Mouse (Mus musculus): Measurements from ENCODE around the gene Mrm2. TPM values are rescaled to one million over a fixed set of nuclear protein-coding genes. Genes with fewer than 3 reads are reported as not detected.
A peak's percentile ranks its signal among the peaks of the same experiment; 100 is the strongest.

Gene Mrm2
- polyA plus RNA-seq, 1 experiment from 2014 or later: 22.3 TPM

- Histone ChIP-seq H3K9me3 (ENCODE audit: control insufficient read depth, low read length) (no peaks in the 10 kb centered on the region), H3K36me3 (ENCODE audit: control insufficient read depth, insufficient read depth, low read length) (no peaks in the 10 kb centered on the region), H3K4me1 (ENCODE audit: control insufficient read depth, insufficient read depth, low read length) (no peaks in the 10 kb centered on the region), H3K9ac (replicated peaks; ENCODE audit: low read depth, low read length) (no peak overlapping the region), H3K27ac (ENCODE audit: low read depth, low read length) (no peak overlapping the region), H3K27me3 (ENCODE audit: control insufficient read depth, insufficient read depth, low read length) (no peaks in the 10 kb centered on the region), H3K4me3 (ENCODE audit: low read depth, low read length) (no peak overlapping the region), H3K4me2 (ENCODE audit: low read depth, low read length) (no peak overlapping the region)
- 94% methylated on average over 2 of the region's 2 CpGs for WGBS
- ATAC-seq (ENCODE audit: low read depth): no peak
Observed at GRCm38 (mm10) chr5:140289161-140289560, 42.5 kb downstream of the Mrm2 start.

DNA sequence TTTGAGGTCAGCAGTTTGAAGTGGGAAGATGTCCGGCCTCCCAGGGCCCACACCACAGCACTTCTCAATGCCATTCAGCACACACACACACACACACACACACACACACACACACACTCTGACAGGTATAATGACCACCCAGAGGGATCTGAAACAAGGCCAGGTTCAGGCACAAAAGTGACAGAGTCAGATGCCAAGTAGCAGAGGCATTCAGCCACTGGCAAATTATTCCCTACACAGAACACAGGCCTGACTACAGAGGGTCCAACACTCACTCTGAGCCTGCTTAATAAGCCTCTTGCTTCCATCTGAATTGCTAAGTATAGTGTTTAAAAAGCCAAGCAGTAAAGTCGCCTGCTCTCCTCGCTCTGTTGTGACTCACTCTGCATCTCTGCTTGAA, 43.4 kb downstream of the Mrm2 start:
- H3K36me3 ChIP-seq (ENCODE audit: control insufficient read depth, insufficient read depth, low read length): no peaks in the 10 kb centered on the region
- WGBS: 73% methylated on average over 3 of the region's 3 CpGs
- no peak overlapping the region for H3K4me3 ChIP-seq (ENCODE audit: low read depth, low read length)
- no peaks in the 10 kb centered on the region for H3K27me3 ChIP-seq (ENCODE audit: control insufficient read depth, insufficient read depth, low read length)
- no peak overlapping the region for H3K9ac ChIP-seq (replicated peaks; ENCODE audit: low read depth, low read length)
- no peak overlapping the region for H3K4me2 ChIP-seq (ENCODE audit: low read depth, low read length)
- H3K4me1 ChIP-seq (ENCODE audit: control insufficient read depth, insufficient read depth, low read length): no peaks in the 10 kb centered on the region
- no peaks in the 10 kb centered on the region for H3K9me3 ChIP-seq (ENCODE audit: control insufficient read depth, low read length)
- no peak for ATAC-seq (ENCODE audit: low read depth)
- H3K27ac ChIP-seq (ENCODE audit: low read depth, low read length): no peak overlapping the region

GRCm38 (mm10) chr5:140284761-140285160, 46.9 kb downstream of the Mrm2 start:
- Histone ChIP-seq H3K4me1 (ENCODE audit: control insufficient read depth, insufficient read depth, low read length) (no peaks in the 10 kb centered on the region), H3K4me3 (ENCODE audit: low read depth, low read length) (no peak overlapping the region), H3K27me3 (ENCODE audit: control insufficient read depth, insufficient read depth, low read length) (no peaks in the 10 kb centered on the region), H3K9ac (replicated peaks; ENCODE audit: low read depth, low read length) (no peak overlapping the region), H3K27ac (ENCODE audit: low read depth, low read length) (no peak overlapping the region), H3K9me3 (ENCODE audit: control insufficient read depth, low read length) (no peaks in the 10 kb centered on the region), H3K36me3 (ENCODE audit: control insufficient read depth, insufficient read depth, low read length) (no peaks in the 10 kb centered on the region), H3K4me2 (ENCODE audit: low read depth, low read length) (no peak overlapping the region)
- ATAC-seq (ENCODE audit: low read depth): no peak
- 89% methylated on average over 2 of the region's 2 CpGs for WGBS

GRCm38 (mm10) chr5:140284011-140284410, 47.7 kb downstream of the Mrm2 start:
- no peak overlapping the region for H3K4me2 ChIP-seq (ENCODE audit: low read depth, low read length)
- no peaks in the 10 kb centered on the region for H3K9me3 ChIP-seq (ENCODE audit: control insufficient read depth, low read length)
- ATAC-seq (ENCODE audit: low read depth): no peak
- no peak overlapping the region for H3K27ac ChIP-seq (ENCODE audit: low read depth, low read length)
- 94% methylated on average over 2 of the region's 2 CpGs for WGBS
- H3K27me3 ChIP-seq (ENCODE audit: control insufficient read depth, insufficient read depth, low read length): no peaks in the 10 kb centered on the region
- no peak overlapping the region for H3K9ac ChIP-seq (replicated peaks; ENCODE audit: low read depth, low read length)
- H3K4me3 ChIP-seq (ENCODE audit: low read depth, low read length): no peak overlapping the region
- H3K36me3 ChIP-seq (ENCODE audit: control insufficient read depth, insufficient read depth, low read length): no peaks in the 10 kb centered on the region
- no peaks in the 10 kb centered on the region for H3K4me1 ChIP-seq (ENCODE audit: control insufficient read depth, insufficient read depth, low read length)

DNA sequence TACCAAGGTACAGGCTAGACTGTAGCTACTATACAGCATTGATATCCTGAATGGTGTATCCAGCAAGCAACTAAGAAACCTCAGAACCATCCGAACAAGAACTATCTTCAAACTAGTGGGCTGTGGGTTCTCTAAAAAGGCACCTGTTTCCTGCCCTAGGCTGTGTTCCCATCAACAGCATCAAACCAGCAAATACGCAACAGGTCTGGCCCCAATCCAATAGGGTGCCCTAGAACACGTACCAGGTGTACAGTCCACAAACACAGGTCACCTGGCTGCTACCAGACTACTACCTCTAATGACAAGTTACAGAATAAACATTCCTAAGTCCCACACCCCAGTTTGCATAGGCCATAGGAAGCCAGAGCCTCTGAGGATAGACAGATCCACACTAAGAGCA, 48.8 kb downstream of the Mrm2 start:
- WGBS: 96% methylated on average over 3 of the region's 3 CpGs
- no peak overlapping the region for H3K27ac ChIP-seq (ENCODE audit: low read depth, low read length)
- no peak overlapping the region for H3K4me2 ChIP-seq (ENCODE audit: low read depth, low read length)
- no peak overlapping the region for H3K4me3 ChIP-seq (ENCODE audit: low read depth, low read length)
- no peak overlapping the region for H3K9ac ChIP-seq (replicated peaks; ENCODE audit: low read depth, low read length)
- ATAC-seq (ENCODE audit: low read depth): no peak
- H3K4me1 ChIP-seq (ENCODE audit: control insufficient read depth, insufficient read depth, low read length): no peaks in the 10 kb centered on the region
- H3K27me3 ChIP-seq (ENCODE audit: control insufficient read depth, insufficient read depth, low read length): no peaks in the 10 kb centered on the region
- H3K9me3 ChIP-seq (ENCODE audit: control insufficient read depth, low read length): no peaks in the 10 kb centered on the region
- H3K36me3 ChIP-seq (ENCODE audit: control insufficient read depth, insufficient read depth, low read length): no peaks in the 10 kb centered on the region

DNA sequence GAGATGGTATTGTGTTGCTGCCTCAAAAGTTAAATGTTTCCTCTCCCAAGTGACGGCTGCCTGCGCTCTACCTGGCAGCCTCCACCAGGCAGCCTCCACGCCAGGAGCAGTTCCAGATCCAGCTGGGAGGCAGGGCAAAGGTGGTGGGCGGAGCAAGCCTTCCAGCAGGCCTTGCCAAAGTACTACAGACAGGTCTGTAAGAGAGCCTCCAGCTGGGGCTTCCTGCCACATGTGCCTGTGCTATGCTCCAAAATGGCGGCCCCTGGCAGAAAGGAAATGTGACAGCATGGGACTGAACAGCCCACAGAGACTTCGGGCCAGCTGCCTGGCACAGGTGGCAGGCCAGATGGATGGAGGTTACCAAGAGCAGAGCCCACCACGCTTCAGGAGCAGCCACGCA, 49.3 kb downstream of the Mrm2 start:
- Histone ChIP-seq H3K27ac (ENCODE audit: low read depth, low read length) (no peak overlapping the region), H3K4me3 (ENCODE audit: low read depth, low read length) (no peak overlapping the region), H3K27me3 (ENCODE audit: control insufficient read depth, insufficient read depth, low read length) (no peaks in the 10 kb centered on the region), H3K9me3 (ENCODE audit: control insufficient read depth, low read length) (no peaks in the 10 kb centered on the region), H3K9ac (replicated peaks; ENCODE audit: low read depth, low read length) (no peak overlapping the region), H3K4me2 (ENCODE audit: low read depth, low read length) (no peak overlapping the region), H3K36me3 (ENCODE audit: control insufficient read depth, insufficient read depth, low read length) (no peaks in the 10 kb centered on the region), H3K4me1 (ENCODE audit: control insufficient read depth, insufficient read depth, low read length) (no peaks in the 10 kb centered on the region)
- WGBS: 73% methylated on average over 8 of the region's 8 CpGs
- ATAC-seq (ENCODE audit: low read depth): peak; percentile 44; the same call in 1 of the 2 replicates

DNA sequence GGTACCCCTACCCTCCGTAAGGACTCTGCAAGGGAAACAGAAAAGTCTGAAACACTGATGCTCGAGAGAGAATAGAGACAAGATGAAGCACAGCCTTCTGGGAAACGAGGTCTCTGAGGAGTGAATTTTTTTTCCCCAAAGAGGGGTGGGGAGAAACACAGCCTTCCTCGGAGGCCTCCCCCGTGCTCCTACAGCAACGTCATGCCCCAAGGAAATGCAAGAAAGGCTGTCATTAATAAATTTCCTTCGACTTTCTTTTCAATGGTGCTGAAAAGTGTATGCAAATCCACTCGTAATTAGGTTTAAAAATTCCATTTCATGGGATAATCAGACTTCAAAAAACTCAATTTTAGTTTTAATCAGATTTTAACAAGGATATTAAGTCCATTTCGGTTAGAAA, 51.5 kb downstream of the Mrm2 start:
- ATAC-seq (ENCODE audit: low read depth): no peak
- H3K27ac ChIP-seq (ENCODE audit: low read depth, low read length): no peak overlapping the region
- H3K4me2 ChIP-seq (ENCODE audit: low read depth, low read length): no peak overlapping the region
- no peaks in the 10 kb centered on the region for H3K36me3 ChIP-seq (ENCODE audit: control insufficient read depth, insufficient read depth, low read length)
- no peak overlapping the region for H3K9ac ChIP-seq (replicated peaks; ENCODE audit: low read depth, low read length)
- no peaks in the 10 kb centered on the region for H3K4me1 ChIP-seq (ENCODE audit: control insufficient read depth, insufficient read depth, low read length)
- WGBS: 54% methylated on average over 9 of the region's 9 CpGs
- no peaks in the 10 kb centered on the region for H3K27me3 ChIP-seq (ENCODE audit: control insufficient read depth, insufficient read depth, low read length)
- no peaks in the 10 kb centered on the region for H3K9me3 ChIP-seq (ENCODE audit: control insufficient read depth, low read length)
- H3K4me3 ChIP-seq (ENCODE audit: low read depth, low read length): no peak overlapping the region

Other genes starting within 250 kb of the Mrm2 start
- gene Mad1l1, start 10.3 kb downstream of the Mrm2 start, polyA plus RNA-seq (2014; fragmentation: Nextera tagmentation; extraction: Ambion mirVana): 27.2 and 34.3 TPM in 2 replicates
- gene Nudt1, start 10.2 kb downstream of the Mrm2 start, polyA plus RNA-seq (2014; fragmentation: Nextera tagmentation; extraction: Ambion mirVana): 24.5 and 28.2 TPM in 2 replicates
- 11.8 and 15.4 TPM in 2 replicates for gene Snx8, start 57.4 kb upstream of the Mrm2 start, polyA plus RNA-seq (2014; fragmentation: Nextera tagmentation; extraction: Ambion mirVana)
- gene Eif3b, start 87.4 kb upstream of the Mrm2 start, polyA plus RNA-seq (2014; fragmentation: Nextera tagmentation; extraction: Ambion mirVana): 83.9 and 102 TPM in 2 replicates
- gene Gm4869, start 113.7 kb upstream of the Mrm2 start, polyA plus RNA-seq (2014; fragmentation: Nextera tagmentation; extraction: Ambion mirVana): not detected in 2 replicates
- 22.6 and 23.8 TPM in 2 replicates for gene Chst12, start 173.7 kb upstream of the Mrm2 start, polyA plus RNA-seq (2014; fragmentation: Nextera tagmentation; extraction: Ambion mirVana)
- not detected in 2 replicates for gene Grifin, start 233.2 kb upstream of the Mrm2 start, polyA plus RNA-seq (2014; fragmentation: Nextera tagmentation; extraction: Ambion mirVana)

Measured in neural tube, embryonic 14.5 days (tissue).